Mouse (Mus musculus): ENCODE results near the gene Cenpx.

Cenpx gene

GRCm38 (mm10) chr11:120662759-120663158 is 50.8 kb downstream of the Cenpx start:
- DNase-seq (ENCODE audit: low read depth, low spot score): no peak

GRCm38 (mm10) chr11:120661076-120661460 is 52.5 kb downstream of the Cenpx start, which contains the start of gene Notum:
TSS of gene Notum (minus strand) at chr11:120661175.
- no peak for DNase-seq (ENCODE audit: low read depth, low spot score)
